ENCODE assay signal across 16 mouse cellular contexts in genomic region chr3:81820304-81820703, GRCm38 (mm10).
"Had no signal": no experiment of that assay in that cellular context is flagged by ENCODE, and none has a peak within 500 bp of the region (broad histone marks: within the 10 kb centered on the region; RNA-seq: fewer than 3 reads in every experiment).

No protein-coding gene starts in this region.

- H3K36me3 ChIP-seq: neural tube, embryonic 12.5 days; neural tube, embryonic 13.5 days; stomach, embryonic 15.5 days had no signal

- H3K4me1 ChIP-seq: neural tube, embryonic 12.5 days; neural tube, embryonic 13.5 days; stomach, embryonic 15.5 days had no signal

- H3K4me3 ChIP-seq: neural tube, embryonic 12.5 days; neural tube, embryonic 13.5 days; stomach, embryonic 15.5 days had no signal

- H3K27me3 ChIP-seq: neural tube, embryonic 12.5 days; neural tube, embryonic 13.5 days; stomach, embryonic 15.5 days had no signal

- H3K27ac ChIP-seq: neural tube, embryonic 12.5 days; neural tube, embryonic 13.5 days; stomach, embryonic 15.5 days; stomach, postnatal 0 days had no signal

- H3K9ac ChIP-seq: neural tube, embryonic 12.5 days; neural tube, embryonic 13.5 days; stomach, embryonic 15.5 days had no signal

- H3K4me2 ChIP-seq: neural tube, embryonic 12.5 days; neural tube, embryonic 13.5 days; stomach, embryonic 15.5 days had no signal

- DNase-seq: retina, postnatal 1 day; right cerebral cortex, adult 18-20 months; right cerebral cortex, postnatal 14 days; right cerebral cortex, postnatal 25 days; right cerebral cortex, postnatal 4 days; spleen, adult 18-20 months; thymus, adult 18-20 months; thymus, adult 2 months; thymus, postnatal 14 days; thymus, postnatal 25 days; thymus, postnatal 36 days; thymus, postnatal 4 days had no signal

- H3K9me3 ChIP-seq: neural tube, embryonic 12.5 days; neural tube, embryonic 13.5 days; stomach, embryonic 15.5 days had no signal
